Mouse (Mus musculus) forelimb bud, embryonic 11.5 days (tissue): ENCODE measurements around the gene Ccdc22.

Source experiments
- DNase-seq: peaks from one replicate; pipeline ENCODE4 v3.0.0-alpha.2; 2012; ENCODE audit warnings: low read depth, low spot score

Gene Ccdc22

GRCm38 (mm10) chrX:7573176-7574086, 31.9 kb downstream of the Ccdc22 start, which contains the start of gene Foxp3:
Foxp3 (plus strand) TSS chrX:7573644.
- peak; percentile 1 for DNase-seq

GRCm38 (mm10) chrX:7572466-7572865, 32.9 kb downstream of the Ccdc22 start:
- DNase-seq = no peak

GRCm38 (mm10) chrX:7571565-7572136, 33.7 kb downstream of the Ccdc22 start:
- DNase-seq = no peak

- no peak for DNase-seq
These were observed 34.7 kb downstream of the Ccdc22 start for GRCm38 (mm10) chrX:7570481-7571175.

GRCm38 (mm10) chrX:7567491-7567890, 37.8 kb downstream of the Ccdc22 start:
- DNase-seq = no peak

GRCm38 (mm10) chrX:7566352-7566751, 39.0 kb downstream of the Ccdc22 start:
- no peak for DNase-seq

- no peak for DNase-seq
These were observed 42.2 kb downstream of the Ccdc22 start for GRCm38 (mm10) chrX:7563076-7563475.

GRCm38 (mm10) chrX:7553474-7553873, 51.8 kb downstream of the Ccdc22 start:
- no peak for DNase-seq
